Mouse (Mus musculus) intestine, embryonic 15.5 days (tissue): ENCODE data around the gene Prpf8. TPM values are rescaled to one million over a fixed set of nuclear protein-coding genes. Genes with fewer than 3 reads are reported as not detected.
"Not testable (repeated sequence)": the region's sequence is repeated elsewhere in the genome, so short reads cannot be mapped to it uniquely, and the experiment has no call there.

Experiments
- ATAC-seq: fragments of 200-750 bp; cut with Nextera tagmentation; 2 replicates; pipeline ENCODE4 v1.8.0; 2017; ENCODE audit warnings: moderate TSS enrichment, moderate library complexity
- H3K27ac ChIP-seq: fragments of 300-500 bp; sonication (generic); 2 replicates; pipeline ENCODE4 v1.5.1; 2015; ENCODE audit warnings: mild to moderate bottlenecking, inconsistent platforms
- H3K27me3 ChIP-seq: fragments of 300-500 bp; sonication (generic); replicated peaks from 2 replicates; pipeline ENCODE4 v1.6.1; 2015; ENCODE audit warnings: inconsistent platforms
- H3K36me3 ChIP-seq: fragments of 300-500 bp; sonication (generic); 2 replicates; pipeline ENCODE4 v1.6.1; 2015; ENCODE audit warnings: inconsistent platforms
- H3K4me1 ChIP-seq: fragments of 300-500 bp; sonication (generic); replicated peaks from 2 replicates; pipeline ENCODE4 v1.6.1; 2015; ENCODE audit warnings: inconsistent platforms
- H3K4me2 ChIP-seq: fragments of 300-500 bp; sonication (generic); replicated peaks from 2 replicates; pipeline ENCODE4 v1.6.1; 2015; ENCODE audit warnings: mild to moderate bottlenecking, inconsistent platforms
- H3K4me3 ChIP-seq: fragments of 300-500 bp; sonication (generic); replicated peaks from 2 replicates; pipeline ENCODE4 v1.5.1; 2015; ENCODE audit warnings: inconsistent platforms
- H3K9ac ChIP-seq: fragments of 300-500 bp; sonication (generic); 2 replicates; pipeline ENCODE4 v1.6.1; 2015; ENCODE audit warnings: inconsistent platforms
- H3K9me3 ChIP-seq: fragments of 300-500 bp; sonication (generic); 2 replicates; pipeline ENCODE4 v1.6.1; 2016; ENCODE audit warnings: inconsistent platforms
- WGBS: fragments of 180-500 bp; shearing (Covaris S2); methylation state at CpG from one replicate; pipeline ENCODE4 v1.1.7; 2015; 5-methylcytosine and 5-hydroxymethylcytosine counted together
- polyA plus RNA-seq: library from polyadenylated mRNA; unstranded; fragments of >200 nt; fragmentation: Nextera tagmentation; extraction: Ambion mirVana; gene quantifications from 2 replicates; pipeline ENCODE4 v1.2.1, GENCODE M21; 2015

Prpf8 gene
- polyA plus RNA-seq, 1 experiment from 2014 or later = 47.5 TPM

DNA sequence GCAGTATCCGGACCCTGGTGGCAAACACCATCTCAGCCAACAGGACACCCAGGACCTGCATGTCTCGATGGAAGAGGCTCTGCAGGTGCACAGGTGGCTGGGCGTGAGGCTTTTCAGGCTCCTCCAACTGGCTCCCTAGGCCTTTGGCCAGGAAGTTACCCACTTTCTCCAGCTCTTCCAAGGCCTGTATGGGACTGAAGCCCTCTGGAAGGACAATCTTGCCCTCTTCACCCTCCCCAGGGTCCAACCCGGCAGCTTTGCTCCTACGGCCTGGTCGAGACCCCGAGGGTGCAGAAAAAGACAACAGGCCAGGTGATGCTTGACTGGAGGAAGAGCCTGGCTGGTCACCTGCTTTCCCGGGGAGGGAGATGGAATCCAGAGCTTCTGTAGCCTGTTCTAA, 34.5 kb upstream of the Prpf8 start:
- Histone ChIP-seq H3K4me2 (no peak overlapping the region), H3K9ac (no peak overlapping the region), H3K36me3 (0 out of 2 replicates have a peak, but pooled peaks cover 3% of the 10 kb centered on the region), H3K4me3 (no peak overlapping the region), H3K4me1 (peaks cover 19% of the 10 kb centered on the region), H3K9me3 (no peaks in the 10 kb centered on the region), H3K27ac (no peak overlapping the region), H3K27me3 (no peaks in the 10 kb centered on the region)
- ATAC-seq = no peak
- WGBS = 90% methylated on average over 8 of the region's 8 CpGs

DNA sequence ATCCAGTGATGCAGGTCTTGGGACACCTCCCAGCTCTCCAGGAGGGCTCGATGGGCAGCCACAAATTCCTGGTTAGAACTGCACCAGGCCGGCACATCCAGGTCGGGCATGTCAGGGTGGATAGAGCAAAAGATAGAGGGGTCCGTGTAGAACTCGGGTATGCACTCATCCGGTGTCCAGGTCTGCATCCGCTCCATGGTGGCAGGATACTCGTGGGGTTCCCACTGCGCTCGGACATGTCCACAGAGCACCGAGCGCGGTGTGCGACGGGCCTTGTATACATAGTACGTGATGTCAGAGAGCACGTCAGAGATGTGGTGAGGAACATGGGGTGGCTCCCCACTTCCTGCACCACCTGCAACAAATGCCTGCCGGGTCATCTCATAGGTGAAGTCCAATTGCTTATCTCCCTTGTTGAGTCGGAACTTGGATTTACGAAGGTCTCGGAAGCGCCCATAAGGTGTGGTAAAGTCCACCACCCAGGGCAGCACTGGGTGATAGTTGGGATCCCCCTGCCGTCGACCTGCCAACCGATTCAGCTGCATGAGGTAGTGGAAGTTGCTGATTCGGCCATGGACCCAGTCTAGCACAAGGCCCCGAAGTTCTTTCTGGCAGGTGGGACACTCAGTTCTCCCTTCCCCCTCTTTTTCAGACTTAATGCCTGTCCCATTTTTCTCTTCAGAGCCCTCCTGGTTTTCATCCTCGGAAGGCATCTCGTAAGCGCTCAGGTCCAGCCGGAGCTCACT, 33.6 kb upstream of the Prpf8 start:
- H3K4me2 ChIP-seq = peak overlapping the region; percentile 91
- H3K4me3 ChIP-seq = peak overlapping the region; percentile 52; the same call in 1 of the 2 replicates
- 91% methylated on average over 31 of the region's 31 CpGs for WGBS

DNA sequence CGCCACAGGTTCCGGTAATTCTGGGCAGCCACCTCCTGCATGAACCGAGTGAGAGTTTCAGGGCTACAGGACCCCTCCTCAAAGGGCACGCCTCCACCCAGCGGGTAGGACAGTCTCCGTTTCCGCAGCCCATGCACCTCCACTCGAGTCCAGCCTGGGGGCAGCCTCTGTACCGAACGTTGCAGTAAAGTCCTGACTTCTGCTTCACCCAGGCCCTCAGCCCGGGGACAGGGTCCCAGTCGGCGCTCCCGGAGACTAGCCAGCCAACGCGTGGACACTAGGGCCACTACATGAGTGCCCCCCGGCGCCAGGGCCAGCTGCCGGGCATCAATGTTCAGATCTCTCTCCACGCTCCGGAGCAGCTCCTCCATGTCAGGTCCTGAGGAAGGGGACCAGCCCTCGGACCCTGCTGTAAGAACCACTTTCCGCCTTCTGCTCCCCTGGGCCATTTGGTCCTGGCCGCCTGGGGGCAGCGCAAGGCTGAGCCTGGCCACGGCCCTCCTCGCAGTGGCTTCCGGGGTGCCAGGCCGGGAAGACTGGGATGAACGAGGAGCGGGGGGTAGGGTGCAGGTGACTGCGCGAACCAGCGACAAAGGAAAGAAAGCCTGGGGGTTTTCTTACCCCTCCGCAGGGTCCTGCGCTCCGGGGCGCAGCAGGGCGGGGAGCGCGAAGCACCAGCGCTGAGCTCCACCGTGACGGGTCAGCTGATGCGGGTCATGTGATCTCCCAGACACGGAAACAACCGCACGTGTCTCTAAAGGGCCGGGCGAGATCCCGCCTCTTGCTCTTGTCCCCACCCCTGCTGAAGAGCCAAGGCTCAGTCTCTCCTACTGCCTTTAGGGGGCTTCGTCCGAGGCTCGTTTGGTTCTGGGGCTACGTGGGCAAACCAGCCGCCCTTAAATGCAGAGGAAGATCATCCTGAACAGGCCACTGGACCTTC, 32.4 kb upstream of the Prpf8 start, which contains the start of gene Wdr81:
TSS of gene Wdr81 (minus strand) at position 727 of the 940 bp plus-strand sequence.
- H3K9ac ChIP-seq = peak within 1 kb of the TSS; percentile 50
- WGBS = 2% methylated on average over 56 of the region's 56 CpGs
- no peaks in the 10 kb centered on the region for H3K27me3 ChIP-seq
- H3K4me3 ChIP-seq = peak within 1 kb of the TSS; percentile 52
- peak; percentile 96 for ATAC-seq
- H3K4me2 ChIP-seq = peak within 1 kb of the TSS; percentile 91
- H3K4me1 ChIP-seq = peaks cover 20% of the 10 kb centered on the region
- H3K27ac ChIP-seq = peak within 1 kb of the TSS; percentile 45; the same call in 1 of the 2 replicates
- H3K36me3 ChIP-seq = no peaks in the 10 kb centered on the region
- no peaks in the 10 kb centered on the region for H3K9me3 ChIP-seq

More for the DNA sequence above, 33.6 kb upstream of the Prpf8 start:
- Histone ChIP-seq H3K4me1 (peaks cover 19% of the 10 kb centered on the region), H3K9me3 (no peaks in the 10 kb centered on the region), H3K9ac (no peak overlapping the region), H3K27me3 (no peaks in the 10 kb centered on the region), H3K36me3 (0 out of 2 replicates have a peak, but pooled peaks cover 3% of the 10 kb centered on the region), H3K27ac (no peak overlapping the region)
- ATAC-seq = no peak

DNA sequence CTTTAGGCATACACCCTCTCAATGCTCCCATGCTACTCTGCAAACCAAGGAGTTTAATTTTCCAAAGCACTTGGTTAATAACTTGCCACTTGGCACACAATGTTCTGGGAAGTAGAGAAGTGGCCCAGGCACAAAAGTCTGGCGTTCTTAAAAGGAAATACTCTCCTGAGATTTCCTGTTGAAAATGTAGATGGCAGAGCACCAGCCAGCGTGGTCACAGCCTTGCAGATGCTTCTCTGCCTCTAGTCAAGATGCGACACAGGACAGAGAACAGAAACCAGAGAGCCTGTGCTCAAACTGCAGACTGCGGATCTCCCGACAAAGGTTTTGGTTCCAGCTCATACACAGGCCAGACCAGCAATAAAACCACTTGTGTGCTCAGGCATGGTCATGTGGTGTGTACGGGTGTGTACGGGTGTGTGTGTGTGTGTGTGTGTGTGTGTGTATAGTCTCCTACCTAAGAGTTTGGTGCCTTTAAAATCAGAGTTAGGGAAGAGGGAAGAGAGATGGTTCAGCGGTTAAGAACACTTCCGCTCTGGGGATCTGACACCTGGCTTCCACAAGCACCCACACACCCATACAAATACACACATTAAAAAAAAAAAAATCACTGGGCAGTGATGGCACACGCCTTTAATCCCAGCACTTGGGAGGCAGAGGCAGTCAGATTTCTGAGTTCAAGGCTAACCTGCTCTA, 31.4 kb upstream of the Prpf8 start:
- H3K27ac ChIP-seq = peak overlapping the region; percentile 45; the same call in 1 of the 2 replicates
- H3K4me3 ChIP-seq = peak overlapping the region; percentile 52
- H3K4me1 ChIP-seq = peaks cover 25% of the 10 kb centered on the region
- no peak for ATAC-seq
- WGBS = 60% methylated on average over 10 of the region's 10 CpGs
- H3K27me3 ChIP-seq = no peaks in the 10 kb centered on the region
- peak overlapping the region; percentile 91 for H3K4me2 ChIP-seq
- no peaks in the 10 kb centered on the region for H3K9me3 ChIP-seq
- peak overlapping the region; percentile 48 for H3K9ac ChIP-seq
- no peaks in the 10 kb centered on the region for H3K36me3 ChIP-seq

DNA sequence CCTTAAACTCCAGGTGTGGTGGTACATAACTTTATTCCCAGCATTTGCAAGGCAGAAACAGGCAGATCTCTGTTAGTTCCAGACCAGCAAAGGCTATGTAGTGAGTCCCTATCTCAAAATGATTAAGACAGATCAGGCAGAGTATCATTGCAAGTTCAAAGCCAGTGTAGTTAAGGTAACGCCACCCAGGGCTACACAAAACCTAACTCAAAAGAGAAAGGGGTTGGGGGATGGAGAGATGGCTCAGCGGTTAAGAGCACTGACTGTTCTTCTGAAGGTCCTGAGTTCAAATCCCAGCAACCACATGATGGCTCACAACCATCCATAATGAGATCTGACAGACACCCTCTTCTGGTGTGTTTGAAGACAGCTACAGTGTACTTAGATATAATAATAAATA, 30.6 kb upstream of the Prpf8 start:
- H3K4me3 ChIP-seq, H3K9me3 ChIP-seq, ATAC-seq, H3K9ac ChIP-seq, H3K27ac ChIP-seq, H3K27me3 ChIP-seq, H3K4me2 ChIP-seq, H3K36me3 ChIP-seq: not testable (repeated sequence)
- 94% methylated on average over 2 of the region's 2 CpGs for WGBS
- H3K4me1 ChIP-seq = peaks cover 26% of the 10 kb centered on the region

DNA sequence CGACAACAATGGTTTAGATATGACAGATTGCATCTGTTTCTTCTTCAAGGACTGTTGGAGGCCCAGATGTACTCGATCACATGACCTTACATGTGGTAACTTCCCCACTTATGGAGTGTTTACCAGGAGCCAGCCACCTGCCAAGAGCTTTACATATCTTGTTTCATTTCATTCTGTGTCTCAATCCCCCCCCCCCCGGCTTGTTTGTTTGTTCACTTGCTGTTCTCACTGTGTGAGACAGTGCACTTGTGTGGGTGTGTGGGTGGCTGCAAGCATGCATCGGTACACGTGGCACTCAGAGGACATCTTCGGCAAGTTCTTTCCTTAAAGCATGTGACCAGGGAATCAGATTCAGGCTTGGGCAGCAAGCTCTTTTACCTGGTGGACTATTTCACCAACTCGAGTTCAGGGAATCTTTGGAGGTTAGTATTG, 30.2 kb upstream of the Prpf8 start:
- H3K36me3 ChIP-seq = no peaks in the 10 kb centered on the region
- no peaks in the 10 kb centered on the region for H3K27me3 ChIP-seq
- no peak overlapping the region for H3K9ac ChIP-seq
- 78% methylated on average over 7 of the region's 7 CpGs for WGBS
- no peaks in the 10 kb centered on the region for H3K9me3 ChIP-seq
- no peak overlapping the region for H3K4me3 ChIP-seq
- peaks cover 26% of the 10 kb centered on the region for H3K4me1 ChIP-seq
- no peak overlapping the region for H3K4me2 ChIP-seq
- ATAC-seq = no peak
- no peak overlapping the region for H3K27ac ChIP-seq

DNA sequence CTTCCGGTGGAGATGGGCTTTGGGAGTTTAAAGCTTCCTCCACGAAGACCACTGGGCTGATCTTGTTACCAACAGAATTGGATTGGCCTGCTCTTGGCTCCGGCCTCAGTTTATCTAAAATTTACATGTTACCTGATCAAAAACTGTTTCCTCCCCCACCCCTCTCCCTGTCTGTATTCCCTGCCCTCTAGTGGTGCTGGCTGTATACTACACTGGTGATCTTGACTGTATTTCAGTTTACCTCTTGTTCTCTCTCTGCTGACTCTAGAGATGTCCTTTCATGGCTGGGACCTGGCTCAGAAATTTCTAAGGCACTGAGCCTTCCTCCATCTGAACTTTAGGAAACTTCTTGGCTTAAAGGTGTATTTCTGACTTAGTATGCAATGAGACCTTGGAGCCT, 28.4 kb upstream of the Prpf8 start:
- Histone ChIP-seq H3K27ac (no peak overlapping the region), H3K9ac (no peak overlapping the region)

DNA sequence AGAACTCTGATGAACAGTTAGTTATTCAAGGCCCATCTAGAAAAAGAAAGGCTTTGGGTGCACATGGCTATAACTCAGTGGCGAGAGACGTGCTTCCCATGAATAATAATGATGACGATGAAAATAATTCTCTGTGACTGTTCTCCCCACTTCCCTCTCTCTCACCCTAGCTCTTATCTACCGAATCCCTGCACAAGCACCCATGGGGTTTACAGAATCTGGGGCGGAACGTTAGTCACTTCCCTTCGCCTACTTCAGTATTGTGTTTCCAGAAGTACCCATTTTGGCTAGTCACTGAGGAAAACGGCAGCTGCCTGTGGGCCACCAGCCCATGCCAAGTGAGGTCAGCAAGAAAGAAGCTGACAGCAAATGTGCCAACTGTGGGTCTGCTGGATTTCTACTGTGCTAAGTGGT, 28.0 kb upstream of the Prpf8 start:
- Histone ChIP-seq H3K36me3 (no peaks in the 10 kb centered on the region), H3K4me3 (no peak overlapping the region), H3K9ac (no peak overlapping the region), H3K27ac (no peak overlapping the region), H3K4me2 (no peak overlapping the region), H3K4me1 (peaks cover 39% of the 10 kb centered on the region), H3K27me3 (no peaks in the 10 kb centered on the region), H3K9me3 (no peaks in the 10 kb centered on the region)
- no peak for ATAC-seq
- WGBS = 79% methylated on average over 8 of the region's 8 CpGs

More for the DNA sequence above, 28.4 kb upstream of the Prpf8 start:
- Histone ChIP-seq H3K36me3 (no peaks in the 10 kb centered on the region), H3K4me3 (no peak overlapping the region), H3K27me3 (no peaks in the 10 kb centered on the region), H3K9me3 (no peaks in the 10 kb centered on the region), H3K4me1 (peaks cover 39% of the 10 kb centered on the region), H3K4me2 (0 out of 2 replicates have a peak overlapping the region, but pooled peaks have one; percentile 3)
- WGBS = 18% methylated on average over 3 of the region's 3 CpGs
- no peak for ATAC-seq

DNA sequence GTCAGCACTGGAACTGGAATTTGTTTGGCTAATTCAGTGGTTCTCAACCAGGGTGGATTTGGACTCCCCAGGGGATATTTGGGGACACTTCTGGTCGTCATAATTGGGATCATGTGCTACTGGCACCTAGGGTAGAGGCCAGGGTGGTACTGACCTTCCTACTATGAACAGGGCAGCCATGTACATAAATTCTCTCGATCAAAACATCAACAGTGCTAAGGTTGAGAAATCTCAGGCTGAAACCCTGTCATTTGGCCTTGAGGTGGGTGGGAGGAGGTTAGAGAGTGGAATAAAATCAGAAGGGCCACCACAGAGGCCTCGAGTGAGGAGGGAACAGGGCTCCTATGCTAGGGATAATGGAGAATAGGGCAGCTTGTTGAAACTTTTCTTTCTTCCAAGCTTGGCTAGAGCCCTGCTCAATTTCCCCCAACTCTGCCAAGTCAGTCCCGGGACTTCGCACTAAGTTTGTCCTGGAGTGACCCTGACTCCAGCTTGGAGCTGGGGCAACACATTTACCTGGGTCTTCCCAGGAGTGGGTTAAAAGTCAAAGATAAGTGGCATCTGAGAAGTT, 27.4 kb upstream of the Prpf8 start:
- Histone ChIP-seq H3K4me1 (peaks cover 36% of the 10 kb centered on the region), H3K27me3 (no peaks in the 10 kb centered on the region), H3K36me3 (no peaks in the 10 kb centered on the region), H3K4me3 (no peak overlapping the region), H3K9ac (peak overlapping the region; percentile 0; the same call in 1 of the 2 replicates), H3K9me3 (no peaks in the 10 kb centered on the region), H3K27ac (peak overlapping the region; percentile 96), H3K4me2 (peak overlapping the region; percentile 69; the same call in 1 of the 2 replicates)
- WGBS = 75% methylated on average over 5 of the region's 5 CpGs
- ATAC-seq = no peak

DNA sequence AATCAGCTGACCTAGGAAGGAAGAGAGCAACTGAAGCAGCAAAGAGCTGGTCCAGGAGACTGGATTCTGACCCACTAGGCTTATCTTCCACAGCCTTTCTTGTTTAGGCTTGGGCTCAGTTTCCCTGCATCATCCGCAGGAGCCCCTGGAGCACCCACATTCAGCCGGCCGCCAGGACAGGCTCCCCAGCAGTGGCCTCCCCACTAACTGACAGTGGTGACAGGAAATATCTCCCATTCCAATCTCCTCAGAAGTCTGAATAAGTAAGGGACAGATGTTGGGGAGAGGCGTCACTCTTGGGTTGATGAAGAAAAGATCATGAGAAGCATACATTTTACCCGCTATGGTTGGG, 26.9 kb upstream of the Prpf8 start:
- Histone ChIP-seq H3K4me3 (peak overlapping the region; percentile 14; the same call in 1 of the 2 replicates), H3K9ac (peak overlapping the region; percentile 0; the same call in 1 of the 2 replicates), H3K36me3 (no peaks in the 10 kb centered on the region), H3K4me2 (peak overlapping the region; percentile 69), H3K27ac (peak overlapping the region; percentile 96), H3K27me3 (no peaks in the 10 kb centered on the region), H3K4me1 (peaks cover 36% of the 10 kb centered on the region), H3K9me3 (no peaks in the 10 kb centered on the region)
- 23% methylated on average over 5 of the region's 5 CpGs for WGBS
- no peak for ATAC-seq

DNA sequence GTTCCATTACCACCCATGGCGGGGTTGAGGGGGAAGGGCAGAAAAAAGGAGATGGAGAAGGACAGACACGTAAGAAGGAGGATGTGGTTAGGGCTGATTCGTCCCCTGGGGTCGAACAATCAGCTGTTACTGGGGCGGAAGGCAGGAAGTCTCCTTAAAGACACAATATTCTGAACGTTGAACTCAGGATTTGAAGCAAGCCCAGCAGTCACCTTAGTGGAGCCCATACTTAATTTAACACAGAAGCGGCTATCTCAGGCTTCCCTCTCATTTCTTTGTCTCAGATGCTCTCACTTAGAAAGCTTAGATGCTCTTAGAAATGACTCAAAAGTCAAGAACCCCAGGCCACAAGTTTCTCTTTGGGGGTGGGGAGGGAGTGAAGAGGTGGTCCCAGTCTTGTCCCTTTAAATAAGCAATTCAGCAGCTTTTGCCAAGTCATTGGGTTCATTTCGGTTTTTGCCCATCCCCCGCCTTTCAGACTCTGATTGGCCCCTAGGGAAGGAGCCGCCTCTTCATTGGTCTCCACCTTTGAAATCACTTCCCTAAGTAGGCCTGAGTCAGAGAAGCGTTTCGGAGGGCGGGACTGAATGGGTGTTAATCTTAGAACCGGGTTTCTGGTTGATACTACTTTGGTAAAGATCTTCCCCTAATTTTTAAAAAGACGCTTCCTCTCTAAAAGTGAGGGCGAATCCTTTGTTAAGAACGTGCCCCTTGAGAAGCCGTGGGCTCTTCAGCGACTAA, 26.3 kb upstream of the Prpf8 start:
- Histone ChIP-seq H3K27ac (peak overlapping the region; percentile 96), H3K4me2 (peak overlapping the region; percentile 69), H3K4me1 (peaks cover 30% of the 10 kb centered on the region), H3K4me3 (peak overlapping the region; percentile 65), H3K27me3 (no peaks in the 10 kb centered on the region), H3K9ac (peak overlapping the region; percentile 48), H3K9me3 (no peaks in the 10 kb centered on the region), H3K36me3 (0 out of 2 replicates have a peak, but pooled peaks cover 2% of the 10 kb centered on the region)
- peak; percentile 52 for ATAC-seq
- WGBS = 4% methylated on average over 19 of the region's 19 CpGs
